Mouse (Mus musculus) lung, postnatal 25 days (tissue): Measurements from ENCODE around the gene Utp3.
"Not testable (repeated sequence)": the region's sequence is repeated elsewhere in the genome, so short reads cannot be mapped to it uniquely, and the experiment has no call there.

Experiments
- DNase-seq: peaks from one replicate; pipeline ENCODE4 v3.0.0; 2022; ENCODE audit warnings: low spot score

Utp3 gene

DNA sequence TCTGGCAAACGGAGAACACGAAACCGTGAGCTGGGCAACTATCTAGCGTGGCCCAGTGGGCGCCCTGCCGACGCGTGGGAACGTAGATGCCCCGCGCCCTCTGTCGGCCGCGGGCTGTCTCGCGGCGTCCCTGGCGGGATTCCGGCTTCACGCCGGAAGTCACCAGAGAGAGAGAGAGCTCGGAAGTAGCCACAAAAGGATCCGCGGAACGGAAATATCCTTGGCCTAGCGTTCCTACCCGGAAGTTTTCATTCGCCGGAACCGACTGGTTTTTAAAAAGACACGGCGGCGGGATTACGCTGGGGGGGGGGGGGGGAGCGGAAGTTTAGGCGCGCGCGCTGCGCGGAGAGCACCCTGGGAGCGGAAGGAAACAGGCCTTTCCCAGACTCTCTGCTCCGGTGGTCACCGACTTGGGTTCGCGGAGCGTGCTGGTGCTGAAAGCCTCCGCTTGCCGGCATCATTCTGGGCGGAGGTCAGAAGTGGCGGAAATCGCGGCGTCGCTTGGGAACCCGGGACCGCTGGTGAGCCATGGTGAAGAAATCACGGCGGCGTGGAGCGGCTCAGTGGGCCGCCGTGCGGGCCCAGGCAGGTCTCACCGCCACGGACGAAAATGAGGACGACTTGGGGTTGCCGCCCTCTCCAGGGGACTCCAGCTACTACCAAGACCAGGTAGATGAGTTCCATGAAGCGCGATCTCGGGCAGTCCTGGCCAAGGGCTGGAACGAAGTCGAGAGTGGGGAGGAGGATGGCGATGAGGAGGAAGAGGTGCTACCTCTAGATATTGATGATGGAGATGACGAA is at the start of gene Utp3:
Gene Utp3 (plus strand): TSS at position 377 of the 801 bp plus-strand sequence.
- peak; percentile 93 for DNase-seq

- DNase-seq: no peak
These were observed 45.7 kb upstream of the Utp3 start for GRCm38 (mm10) chr5:88508555-88508954.

- DNase-seq: no peak
These were observed 45.3 kb upstream of the Utp3 start for GRCm38 (mm10) chr5:88508990-88509389.

GRCm38 (mm10) chr5:88519232-88519631 is 35.0 kb upstream of the Utp3 start:
- peak; percentile 37 for DNase-seq

DNA sequence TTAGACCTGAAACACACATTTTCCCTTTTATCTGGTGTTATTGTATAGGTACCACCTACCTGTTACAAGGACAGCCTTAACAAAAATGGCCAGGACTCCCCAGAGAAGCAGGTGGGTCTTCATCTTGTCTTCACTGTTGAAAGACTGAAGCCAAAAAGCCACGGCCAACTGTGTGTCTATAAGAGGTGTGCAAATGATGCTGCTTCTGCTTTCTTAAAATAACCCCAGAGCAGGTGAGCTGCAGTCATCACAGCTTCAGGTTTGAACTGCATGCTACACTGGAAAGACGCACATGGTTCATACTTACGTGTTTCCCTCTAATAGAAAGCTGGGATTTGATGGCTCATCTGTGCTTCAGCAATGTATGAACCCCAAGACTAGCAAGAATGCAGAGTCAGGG is 26.6 kb upstream of the Utp3 start, which contains the start of gene Jchain:
Gene Jchain (minus strand): TSS at position 235 of the 400 bp plus-strand sequence.
- no peak for DNase-seq

GRCm38 (mm10) chr5:88530908-88531307 is 23.4 kb upstream of the Utp3 start:
- DNase-seq: no peak

DNA sequence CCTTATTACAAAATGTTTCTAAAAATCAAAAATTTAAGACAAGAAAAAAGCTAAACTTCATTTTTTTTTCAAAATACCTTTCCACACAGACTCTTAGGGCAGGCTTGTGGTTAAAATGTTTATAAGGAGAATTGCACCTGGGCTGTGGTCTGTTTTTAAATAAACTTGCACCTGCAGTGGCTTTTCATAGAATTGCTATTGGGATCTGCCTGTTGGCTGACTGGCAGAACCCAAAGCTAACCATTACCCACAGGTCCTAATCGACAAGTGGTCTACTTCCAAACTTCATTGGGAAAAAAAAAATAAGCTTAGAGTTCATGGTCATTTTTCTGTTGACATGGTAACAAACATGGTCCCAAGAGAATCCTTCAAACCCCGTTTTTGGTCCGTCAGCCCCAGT is 19.6 kb upstream of the Utp3 start:
- DNase-seq: no peak

- no peak for DNase-seq
These were observed 13.4 kb upstream of the Utp3 start for GRCm38 (mm10) chr5:88540845-88541244.

DNA sequence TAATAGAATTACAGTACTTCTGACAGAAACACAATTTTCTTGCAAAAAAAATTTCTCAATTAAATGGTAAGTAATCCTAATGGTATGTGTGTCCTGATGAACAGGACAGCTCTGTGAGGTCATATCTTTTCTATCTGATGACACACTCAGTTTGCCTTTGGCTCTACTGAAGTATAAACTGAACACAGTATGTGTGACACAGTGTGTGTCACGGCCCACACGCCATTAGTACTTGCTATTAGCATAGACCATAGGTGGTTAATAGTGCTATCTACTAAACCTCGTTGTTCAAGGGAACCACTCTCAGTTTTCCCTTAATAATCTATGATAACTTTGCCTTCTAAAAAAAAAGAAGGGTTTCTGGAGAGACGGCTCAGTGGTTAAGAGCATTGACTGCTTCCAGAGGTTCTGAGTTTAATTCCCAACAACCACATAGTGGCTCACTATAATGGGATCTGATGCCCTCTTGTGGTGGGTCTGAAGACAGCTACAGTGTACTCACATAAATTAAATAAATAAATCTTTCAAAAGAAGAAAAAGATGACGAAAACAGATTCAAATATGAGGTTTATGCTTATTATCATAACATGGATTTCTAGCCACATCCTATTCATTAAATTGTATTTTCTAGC is 11.5 kb upstream of the Utp3 start:
- DNase-seq: peak; percentile 62

DNA sequence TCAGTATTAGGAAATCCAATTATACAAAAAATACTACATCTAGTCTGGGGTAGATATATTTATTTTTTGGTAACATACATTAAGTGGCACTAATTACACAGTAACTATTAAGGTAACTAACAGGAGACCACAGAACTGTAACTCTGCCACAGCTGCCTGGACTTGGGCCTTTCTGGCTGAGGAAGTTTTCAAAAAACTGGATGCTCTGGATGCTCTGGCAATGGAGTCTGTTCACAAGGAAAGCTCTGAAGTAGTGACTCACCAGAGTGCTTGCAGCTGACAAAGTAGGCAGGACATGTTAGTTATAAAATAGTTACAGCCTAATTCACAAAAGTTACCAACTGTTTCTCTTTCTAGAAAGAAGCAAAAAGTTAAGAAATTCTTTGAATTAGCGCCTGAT is 9.9 kb upstream of the Utp3 start:
- DNase-seq: not testable (repeated sequence)

GRCm38 (mm10) chr5:88545536-88545935 is 8.7 kb upstream of the Utp3 start:
- no peak for DNase-seq

DNA sequence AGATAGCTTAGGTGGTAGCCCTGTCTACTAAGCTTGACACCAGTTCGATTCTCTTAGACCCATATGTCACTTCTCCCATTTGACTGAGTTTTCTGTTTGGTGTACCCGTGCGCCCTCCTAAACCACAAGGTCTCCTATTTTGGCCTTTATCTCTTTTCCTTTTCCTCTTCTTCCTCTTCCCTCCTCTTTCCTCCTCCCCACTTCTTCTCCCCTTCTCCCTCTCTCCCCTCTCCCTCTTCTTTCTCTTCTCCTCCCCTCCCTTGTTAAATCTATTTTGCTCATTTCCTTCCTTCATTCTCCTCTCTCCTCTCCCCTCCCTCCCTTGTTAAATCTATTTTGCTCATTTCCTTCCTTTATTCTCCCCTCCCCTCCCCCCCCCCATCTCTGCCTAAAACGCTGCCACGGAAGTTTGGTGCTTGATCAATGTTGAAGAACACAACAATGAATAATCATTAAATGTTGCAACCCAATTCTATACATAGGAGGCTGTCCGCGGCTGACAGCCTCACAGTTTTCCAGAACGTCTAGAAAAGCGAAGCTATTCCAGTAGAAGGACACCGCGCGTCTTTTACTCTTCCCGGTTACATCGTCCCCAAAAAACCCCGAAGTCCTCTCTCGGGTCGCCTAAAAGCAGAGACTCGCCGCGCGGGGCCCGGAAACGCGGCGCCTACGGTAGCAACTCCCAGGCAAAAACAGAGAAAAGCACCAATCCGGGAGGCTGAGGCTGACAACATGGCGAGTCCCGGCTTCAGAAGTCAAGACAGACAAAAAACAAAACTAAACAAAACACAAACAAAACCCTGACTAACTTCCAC is 784 bp upstream of the Utp3 start:
- DNase-seq: no peak

GRCm38 (mm10) chr5:88558991-88559390 is 4.7 kb downstream of the Utp3 start:
- DNase-seq: no peak

DNA sequence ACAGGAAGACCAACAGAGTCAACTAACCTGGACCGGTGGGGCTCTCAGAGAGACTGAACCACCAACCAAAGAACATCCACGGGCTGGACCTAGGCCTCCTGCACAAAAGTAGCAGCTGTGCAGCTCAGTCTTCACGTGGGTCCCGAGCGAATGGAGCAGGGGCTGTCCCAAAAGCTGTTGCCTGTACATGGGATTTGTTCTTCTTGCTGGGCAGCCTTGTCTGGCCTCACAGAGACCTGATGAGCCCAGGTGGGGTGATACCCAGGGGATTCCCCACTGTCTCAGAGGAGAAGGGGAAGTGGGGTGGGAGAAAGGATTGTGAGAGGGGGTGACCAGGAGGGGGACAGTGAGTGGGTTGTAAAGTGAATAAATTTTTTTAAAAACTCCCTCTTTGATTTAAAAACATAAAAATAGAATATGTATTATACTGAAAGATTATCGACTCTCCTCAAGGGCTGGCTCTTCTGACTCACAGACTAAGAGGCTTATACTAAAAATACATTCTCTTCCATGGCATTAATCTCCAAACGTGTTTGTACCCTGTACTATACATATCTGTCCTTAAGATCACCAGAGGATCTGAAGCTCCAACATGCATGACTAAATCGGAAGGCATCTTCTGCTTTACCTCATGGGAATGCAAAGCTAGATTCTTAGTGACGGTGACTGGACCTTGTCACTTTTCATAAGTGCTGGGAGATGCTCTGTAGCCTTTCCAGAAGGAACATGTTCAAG is 7.0 kb downstream of the Utp3 start:
- DNase-seq: no peak

DNA sequence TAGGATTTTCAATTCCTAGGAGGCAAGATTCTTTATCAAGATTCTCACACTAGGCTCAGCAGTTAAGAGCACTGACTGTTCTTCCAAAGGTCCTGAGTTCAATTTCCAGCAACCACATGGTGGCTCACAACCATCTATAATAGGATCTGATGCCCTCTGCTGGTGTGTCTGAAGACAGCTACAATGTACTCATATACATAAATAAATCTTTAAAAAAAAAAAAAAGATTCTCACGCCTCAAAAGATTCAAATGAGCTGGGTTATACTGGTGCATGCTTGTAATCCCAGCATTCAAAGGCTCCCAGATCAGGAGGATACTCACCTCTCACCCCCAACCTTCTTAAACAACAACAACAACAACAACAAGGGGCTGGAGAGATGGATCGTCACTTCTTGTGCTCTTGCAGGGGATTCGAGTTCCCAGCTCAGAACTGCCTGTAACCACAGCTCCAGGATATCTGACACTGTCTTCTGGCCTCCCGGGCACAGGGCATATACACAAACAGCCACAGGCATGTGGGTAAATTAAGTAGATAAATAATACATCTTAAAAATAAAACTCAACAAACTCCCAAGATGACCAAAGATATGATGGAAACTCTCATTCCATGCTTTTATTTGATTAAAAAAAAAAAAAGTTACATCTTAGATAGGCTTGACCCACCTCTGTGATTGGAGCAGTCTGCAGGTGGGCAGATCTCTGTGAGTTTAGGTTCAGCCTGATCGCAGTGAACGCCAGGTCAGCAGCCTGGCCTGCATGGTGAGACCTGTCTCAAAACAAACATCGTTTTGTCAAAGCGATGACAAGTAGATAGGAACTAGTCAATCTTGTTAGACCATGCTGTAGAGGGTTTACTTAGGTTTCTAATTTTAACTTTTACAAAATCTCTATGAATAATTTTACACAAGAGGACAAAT is 8.9 kb downstream of the Utp3 start:
- no peak for DNase-seq

DNA sequence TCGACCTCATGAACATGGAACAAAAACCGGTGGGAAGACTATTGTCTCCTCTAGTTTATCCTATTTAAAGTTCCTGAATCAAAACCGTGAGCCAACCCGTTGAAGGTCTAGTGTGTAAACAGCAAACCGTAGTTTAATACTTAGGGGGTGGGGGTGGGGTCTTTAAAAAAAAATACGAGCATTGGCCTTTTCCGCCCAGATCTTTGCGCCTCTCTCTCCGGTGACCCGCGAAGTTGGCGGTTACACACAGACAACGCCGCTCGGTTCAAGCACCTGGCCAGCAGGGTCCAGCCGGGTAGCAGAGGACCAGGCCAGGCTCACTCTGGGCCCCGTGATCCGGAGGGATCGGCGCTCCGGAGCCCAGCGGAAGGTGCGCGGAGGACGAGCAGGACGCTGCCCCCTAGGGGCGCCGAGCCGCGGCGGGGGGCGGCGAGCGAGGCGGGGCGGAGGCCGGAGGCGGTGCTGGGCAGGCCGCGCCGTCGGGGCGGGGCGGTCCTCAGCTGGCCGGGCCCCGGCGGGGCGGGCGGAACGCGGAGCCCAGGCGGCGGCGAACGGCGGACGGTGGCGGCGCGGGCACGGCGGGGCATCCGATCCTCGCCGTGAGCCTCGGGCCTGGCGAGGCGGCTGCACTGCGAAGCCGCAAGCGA is 10.4 kb downstream of the Utp3 start, which contains the start of gene Rufy3:
Gene Rufy3 (plus strand): TSS at position 540 of the 647 bp plus-strand sequence.
- peak; percentile 86 for DNase-seq

DNA sequence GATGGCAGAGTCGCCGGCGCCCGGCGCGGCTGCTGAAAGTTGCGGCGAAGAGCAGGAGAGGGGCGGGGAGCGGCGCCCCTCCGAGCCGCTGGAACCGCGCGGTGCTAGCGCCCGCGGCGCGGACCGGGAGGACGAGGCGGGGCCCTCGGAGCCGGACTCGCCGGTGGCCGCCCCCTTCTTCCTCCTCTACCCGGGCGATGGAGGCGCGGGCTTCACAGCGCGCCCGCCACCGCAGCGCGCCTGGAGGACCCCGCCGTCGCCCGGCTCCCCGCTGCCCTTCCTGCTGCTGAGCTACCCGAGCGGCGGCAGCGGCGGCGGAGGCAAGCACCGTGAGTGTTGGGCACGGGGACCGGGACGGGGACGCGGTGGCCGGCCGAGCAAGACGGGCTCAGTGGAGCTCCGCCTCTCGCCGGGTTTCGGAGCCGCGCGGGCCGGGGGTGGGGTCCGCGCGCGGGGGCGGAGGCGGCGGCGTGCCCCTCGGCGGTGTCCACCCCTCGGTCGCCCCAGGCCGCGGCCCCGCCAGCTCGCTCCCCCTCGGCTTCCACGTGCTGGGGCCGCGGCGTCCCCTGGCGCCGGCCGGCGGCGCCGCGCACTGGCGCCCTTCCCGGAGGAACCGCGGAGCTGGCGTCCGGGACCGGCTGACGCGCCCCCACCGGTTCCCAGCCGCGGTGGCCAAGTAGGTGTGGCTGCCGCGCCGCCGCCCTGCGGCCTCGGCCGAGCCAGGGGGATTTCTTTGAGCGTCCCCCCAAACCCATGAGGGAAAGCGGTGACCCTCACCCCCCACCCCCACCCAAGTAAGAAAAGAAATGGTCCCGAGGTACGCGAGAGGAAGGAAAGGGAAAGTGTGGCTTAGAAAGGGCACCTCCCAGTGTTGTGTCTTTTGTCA is 11.1 kb downstream of the Utp3 start:
- DNase-seq: peak; percentile 63

GRCm38 (mm10) chr5:88566034-88566841 is 12.0 kb downstream of the Utp3 start:
- DNase-seq: no peak
